Mouse (Mus musculus): ENCODE measurements at regions not wholly inside any gene's neighbourhood (a gene's known extent, or its start where the extent isn't known, plus 50 kb on each side); places are given as distances from the start of the nearest gene placed in this dataset.
"Not testable (repeated sequence)": the region's sequence is repeated elsewhere in the genome, so short reads cannot be mapped to it uniquely, and the experiment has no call there.

- not testable (repeated sequence) for ATAC-seq (ENCODE audit: insufficient number of reproducible peaks, low FRiP score, low TSS enrichment)
Observed at GRCm38 (mm10) chr16:3334355-3334754, 256.5 kb upstream of the Olfr161 start.

GRCm38 (mm10) chr16:3343372-3343771 is 247.5 kb upstream of the Olfr161 start:
- not testable (repeated sequence) for ATAC-seq (ENCODE audit: insufficient number of reproducible peaks, low FRiP score, low TSS enrichment)

GRCm38 (mm10) chr16:3344725-3345380 is 246.0 kb upstream of the Olfr161 start:
- not testable (repeated sequence) for ATAC-seq (ENCODE audit: insufficient number of reproducible peaks, low FRiP score, low TSS enrichment)

- not testable (repeated sequence) for ATAC-seq (ENCODE audit: insufficient number of reproducible peaks, low FRiP score, low TSS enrichment)
Observed at GRCm38 (mm10) chr16:3349382-3349781, 241.5 kb upstream of the Olfr161 start.

- peak; percentile 52; the same call in 1 of the 2 replicates for ATAC-seq (ENCODE audit: insufficient number of reproducible peaks, low FRiP score, low TSS enrichment)
Observed at GRCm38 (mm10) chr16:3349850-3350547, 240.8 kb upstream of the Olfr161 start.

GRCm38 (mm10) chr16:3350668-3351507 is 240.0 kb upstream of the Olfr161 start:
- ATAC-seq (ENCODE audit: insufficient number of reproducible peaks, low FRiP score, low TSS enrichment): peak; percentile 89

- not testable (repeated sequence) for ATAC-seq (ENCODE audit: insufficient number of reproducible peaks, low FRiP score, low TSS enrichment)
Observed at GRCm38 (mm10) chr16:3351508-3352046, 239.3 kb upstream of the Olfr161 start.
